Comparison of ENCODE assay signal across 9 mouse cellular contexts in genomic region chr3:107932128-107932527, GRCm38 (mm10). TPM values are rescaled to one million over a fixed set of nuclear protein-coding genes. Genes with fewer than 3 reads are reported as not detected.
DNase-seq lines count a peak whose midpoint lies in the region; ATAC-seq and TF ChIP-seq lines count a peak whose summit lies in the region.
"Had no signal": no experiment of that assay in that cellular context is flagged by ENCODE, and none has a peak within 500 bp of the region (broad histone marks: within the 10 kb centered on the region; RNA-seq: fewer than 3 reads in every experiment).

No protein-coding gene starts in this region.

- no peak overlapping the region for H3K4me3 ChIP-seq in hindbrain, embryonic 10.5 days
- no peak overlapping the region for H3K4me3 ChIP-seq in hindbrain, embryonic 14.5 days (replicated peaks; ENCODE audit: low read length)
- no peak overlapping the region for H3K4me3 ChIP-seq in forebrain, embryonic 12.5 days (replicated peaks)
- no peak overlapping the region for H3K4me3 ChIP-seq in hindbrain, postnatal 0 days (ENCODE audit: low read length)
- H3K4me3 ChIP-seq in midbrain, embryonic 16.5 days (ENCODE audit: low read depth, low read length), result no peak overlapping the region

- H3K27me3 ChIP-seq in hindbrain, embryonic 10.5 days (ENCODE audit: insufficient read depth, poor library complexity, severe bottlenecking), result no peaks in the 10 kb centered on the region
- no peaks in the 10 kb centered on the region for H3K27me3 ChIP-seq in hindbrain, embryonic 14.5 days (ENCODE audit: control insufficient read depth, insufficient read depth, low read length)
- peaks cover 4% of the 10 kb centered on the region; the same call in 1 of the 2 replicates for H3K27me3 ChIP-seq in forebrain, embryonic 12.5 days
- no peaks in the 10 kb centered on the region for H3K27me3 ChIP-seq in hindbrain, postnatal 0 days (ENCODE audit: insufficient read depth, low read length)
- H3K27me3 ChIP-seq in midbrain, embryonic 16.5 days (ENCODE audit: control insufficient read depth, insufficient read depth, low read depth, low read length), result no peaks in the 10 kb centered on the region

- H3K36me3 ChIP-seq in hindbrain, embryonic 10.5 days, result no peaks in the 10 kb centered on the region
- H3K36me3 ChIP-seq in hindbrain, embryonic 14.5 days (replicated peaks; ENCODE audit: control insufficient read depth, insufficient read depth), result no peaks in the 10 kb centered on the region
- H3K36me3 ChIP-seq in forebrain, embryonic 12.5 days (replicated peaks), result no peaks in the 10 kb centered on the region
- no peaks in the 10 kb centered on the region for H3K36me3 ChIP-seq in hindbrain, postnatal 0 days (ENCODE audit: insufficient read depth, low read length)
- H3K36me3 ChIP-seq in midbrain, embryonic 16.5 days (ENCODE audit: control insufficient read depth, insufficient read depth, low read length), result no peaks in the 10 kb centered on the region

- 87% methylated on average over 6 of the region's 6 CpGs for WGBS in hindbrain, embryonic 10.5 days
- 61% methylated on average over 6 of the region's 6 CpGs for WGBS in hindbrain, embryonic 14.5 days
- WGBS in forebrain, embryonic 12.5 days, result 75% methylated on average over 6 of the region's 6 CpGs
- 49% methylated on average over 6 of the region's 6 CpGs for WGBS in hindbrain, postnatal 0 days
- WGBS in midbrain, embryonic 16.5 days, result 71% methylated on average over 6 of the region's 6 CpGs

- peaks cover 33% of the 10 kb centered on the region for H3K4me1 ChIP-seq in hindbrain, embryonic 10.5 days (replicated peaks)
- peaks cover 13% of the 10 kb centered on the region; the same call in 1 of the 2 replicates for H3K4me1 ChIP-seq in hindbrain, embryonic 14.5 days (replicated peaks; ENCODE audit: control insufficient read depth, insufficient read depth, low read length)
- H3K4me1 ChIP-seq in forebrain, embryonic 12.5 days, result peaks cover 16% of the 10 kb centered on the region; the same call in 1 of the 2 replicates
- peaks cover 5% of the 10 kb centered on the region; the same call in 1 of the 2 replicates for H3K4me1 ChIP-seq in hindbrain, postnatal 0 days (ENCODE audit: insufficient read depth, low read length)
- peaks cover 12% of the 10 kb centered on the region for H3K4me1 ChIP-seq in midbrain, embryonic 16.5 days (ENCODE audit: control insufficient read depth, insufficient read depth, low read length)

- no peak for TF ChIP-seq CTCF in hindbrain, postnatal 0 days (IDR thresholded peaks at IDR 0.05; ENCODE audit: low read depth)

- DNase-seq in hindbrain, embryonic 10.5 days (ENCODE audit: low spot score), result no peak
- no peak for DNase-seq in hindbrain, embryonic 14.5 days (ENCODE audit: low spot score)
- DNase-seq in hindbrain, postnatal 0 days (ENCODE audit: low spot score), result no peak
- no peak for DNase-seq in urinary bladder, postnatal 14 days (ENCODE audit: low spot score)
- DNase-seq in adrenal gland, postnatal 4 days (ENCODE audit: low spot score in 2 of 2), result no peak

- no peak for ATAC-seq in hindbrain, embryonic 14.5 days (ENCODE audit: low FRiP score)
- ATAC-seq in forebrain, embryonic 12.5 days (ENCODE audit: low FRiP score), result peak; percentile 15
- no peak for ATAC-seq in hindbrain, postnatal 0 days
- peak; percentile 8; the same call in 1 of the 2 replicates for ATAC-seq in midbrain, embryonic 16.5 days

- H3K9ac ChIP-seq in hindbrain, embryonic 14.5 days, result no peak overlapping the region
- no peak overlapping the region for H3K9ac ChIP-seq in forebrain, embryonic 12.5 days
- H3K9ac ChIP-seq in hindbrain, postnatal 0 days (replicated peaks; ENCODE audit: low read length), result no peak overlapping the region
- no peak overlapping the region for H3K9ac ChIP-seq in midbrain, embryonic 16.5 days (ENCODE audit: low read depth, low read length)

- peak overlapping the region; percentile 23; the same call in 1 of the 2 replicates for H3K27ac ChIP-seq in hindbrain, embryonic 10.5 days
- no peak overlapping the region for H3K27ac ChIP-seq in hindbrain, embryonic 14.5 days
- no peak overlapping the region for H3K27ac ChIP-seq in forebrain, embryonic 12.5 days
- peak overlapping the region; percentile 78 for H3K27ac ChIP-seq in hindbrain, postnatal 0 days
- H3K27ac ChIP-seq in midbrain, embryonic 16.5 days (ENCODE audit: low read length), result peak overlapping the region; percentile 18; the same call in 1 of the 2 replicates

- H3K9me3 ChIP-seq in hindbrain, embryonic 10.5 days, result no peaks in the 10 kb centered on the region
- H3K9me3 ChIP-seq in hindbrain, embryonic 14.5 days (ENCODE audit: control insufficient read depth, low read length), result no peaks in the 10 kb centered on the region
- no peaks in the 10 kb centered on the region for H3K9me3 ChIP-seq in forebrain, embryonic 12.5 days
- no peaks in the 10 kb centered on the region for H3K9me3 ChIP-seq in hindbrain, postnatal 0 days (ENCODE audit: low read length)
- H3K9me3 ChIP-seq in midbrain, embryonic 16.5 days (replicated peaks; ENCODE audit: control insufficient read depth, low read length, poor library complexity, severe bottlenecking), result no peaks in the 10 kb centered on the region

- H3K4me2 ChIP-seq in hindbrain, embryonic 14.5 days (replicated peaks), result no peak overlapping the region
- H3K4me2 ChIP-seq in forebrain, embryonic 12.5 days, result no peak overlapping the region
- H3K4me2 ChIP-seq in hindbrain, postnatal 0 days (ENCODE audit: low read depth, low read length), result no peak overlapping the region
- no peak overlapping the region for H3K4me2 ChIP-seq in midbrain, embryonic 16.5 days (ENCODE audit: low read length)

RNA-seq across cellular contexts. Expression of gene Gstm7, which starts 0.5 kb away (rescaled TPM):
- polyA plus RNA-seq in hindbrain, embryonic 10.5 days (2016; fragmentation: Nextera tagmentation; extraction: Ambion mirVana), result 19.3 and 49.5 TPM in 2 replicates
- polyA plus RNA-seq in hindbrain, embryonic 14.5 days (2014; fragmentation: Nextera tagmentation; extraction: Ambion mirVana), result 45.8 and 54.6 TPM in 2 replicates
- polyA plus RNA-seq in forebrain, embryonic 12.5 days (2016; fragmentation: Nextera tagmentation; extraction: Ambion mirVana), result 63.8 and 66.8 TPM in 2 replicates
- total RNA-seq in hindbrain, postnatal 0 days (2014; rRNA removed), result 29.8 and 41.1 TPM in 2 replicates
- polyA plus RNA-seq in hindbrain, postnatal 0 days (2015; fragmentation: Nextera tagmentation; extraction: Ambion mirVana), result 39.0 and 39.7 TPM in 2 replicates
- 44.7 and 62.2 TPM in 2 replicates for polyA plus RNA-seq in midbrain, embryonic 16.5 days (2015; fragmentation: Nextera tagmentation; extraction: Ambion mirVana)
- 10 to 100 TPM; 68.4 to 78.5 TPM for total RNA-seq in adrenal gland, postnatal 4 days (2021)

RNA-seq across cellular contexts. Expression of gene Gstm6, which starts 11.4 kb away (rescaled TPM):
- 10.8 and 10.9 TPM in 2 replicates for polyA plus RNA-seq in hindbrain, embryonic 10.5 days (2016; fragmentation: Nextera tagmentation; extraction: Ambion mirVana)
- 8.1 and 9.3 TPM in 2 replicates for polyA plus RNA-seq in hindbrain, embryonic 14.5 days (2014; fragmentation: Nextera tagmentation; extraction: Ambion mirVana)
- 10.7 and 12.0 TPM in 2 replicates for polyA plus RNA-seq in forebrain, embryonic 12.5 days (2016; fragmentation: Nextera tagmentation; extraction: Ambion mirVana)
- 8.7 and 18.9 TPM in 2 replicates for total RNA-seq in hindbrain, postnatal 0 days (2014; rRNA removed)
- 12.6 and 15.5 TPM in 2 replicates for polyA plus RNA-seq in hindbrain, postnatal 0 days (2015; fragmentation: Nextera tagmentation; extraction: Ambion mirVana)
- polyA plus RNA-seq in midbrain, embryonic 16.5 days (2015; fragmentation: Nextera tagmentation; extraction: Ambion mirVana), result 21.2 and 23.2 TPM in 2 replicates
- total RNA-seq in adrenal gland, postnatal 4 days (2021), result 10 to 100 TPM in 1 of 2 experiments, 1 to 10 TPM in 1; 9.0 to 11.0 TPM

RNA-seq across cellular contexts. Expression of gene Gstm5, which starts 36.5 kb away (rescaled TPM):
- polyA plus RNA-seq in hindbrain, embryonic 10.5 days (2016; fragmentation: Nextera tagmentation; extraction: Ambion mirVana), result 219 and 233 TPM in 2 replicates
- polyA plus RNA-seq in hindbrain, embryonic 14.5 days (2014; fragmentation: Nextera tagmentation; extraction: Ambion mirVana), result 255 and 259 TPM in 2 replicates
- polyA plus RNA-seq in forebrain, embryonic 12.5 days (2016; fragmentation: Nextera tagmentation; extraction: Ambion mirVana), result 225 and 230 TPM in 2 replicates
- total RNA-seq in hindbrain, postnatal 0 days (2014; rRNA removed), result 164 and 179 TPM in 2 replicates
- 383 and 384 TPM in 2 replicates for polyA plus RNA-seq in hindbrain, postnatal 0 days (2015; fragmentation: Nextera tagmentation; extraction: Ambion mirVana)
- polyA plus RNA-seq in midbrain, embryonic 16.5 days (2015; fragmentation: Nextera tagmentation; extraction: Ambion mirVana), result 225 and 239 TPM in 2 replicates
- total RNA-seq in adrenal gland, postnatal 4 days (2021), result 10 to 100 TPM; 39.7 to 41.1 TPM

RNA-seq across cellular contexts. Expression of gene Gstm3, which starts 37.0 kb away (rescaled TPM):
- polyA plus RNA-seq in hindbrain, embryonic 10.5 days (2016; fragmentation: Nextera tagmentation; extraction: Ambion mirVana), result not detected in 2 replicates
- not detected in 2 replicates for polyA plus RNA-seq in hindbrain, embryonic 14.5 days (2014; fragmentation: Nextera tagmentation; extraction: Ambion mirVana)
- polyA plus RNA-seq in forebrain, embryonic 12.5 days (2016; fragmentation: Nextera tagmentation; extraction: Ambion mirVana), result not detected in 2 replicates
- total RNA-seq in hindbrain, postnatal 0 days (2014; rRNA removed), result not detected in 2 replicates
- polyA plus RNA-seq in hindbrain, postnatal 0 days (2015; fragmentation: Nextera tagmentation; extraction: Ambion mirVana), result 0.15 TPM in 1 of 2 replicates, not detected in the other
- not detected in 2 replicates for polyA plus RNA-seq in midbrain, embryonic 16.5 days (2015; fragmentation: Nextera tagmentation; extraction: Ambion mirVana)
- under 1 TPM in 1 of 2 experiments, not detected in 1; 0.31 TPM for total RNA-seq in adrenal gland, postnatal 4 days (2021)
- total RNA-seq: ES-E14; gastrocnemius, postnatal 10 days had no signal

RNA-seq across cellular contexts. Expression of gene Gstm2, which starts 54.1 kb away (rescaled TPM):
- polyA plus RNA-seq in hindbrain, embryonic 10.5 days (2016; fragmentation: Nextera tagmentation; extraction: Ambion mirVana), result 20.7 and 25.7 TPM in 2 replicates
- 7.9 and 8.4 TPM in 2 replicates for polyA plus RNA-seq in hindbrain, embryonic 14.5 days (2014; fragmentation: Nextera tagmentation; extraction: Ambion mirVana)
- polyA plus RNA-seq in forebrain, embryonic 12.5 days (2016; fragmentation: Nextera tagmentation; extraction: Ambion mirVana), result 7.2 and 9.3 TPM in 2 replicates
- 5.3 and 6.1 TPM in 2 replicates for total RNA-seq in hindbrain, postnatal 0 days (2014; rRNA removed)
- 18.7 and 20.0 TPM in 2 replicates for polyA plus RNA-seq in hindbrain, postnatal 0 days (2015; fragmentation: Nextera tagmentation; extraction: Ambion mirVana)
- 6.5 and 7.7 TPM in 2 replicates for polyA plus RNA-seq in midbrain, embryonic 16.5 days (2015; fragmentation: Nextera tagmentation; extraction: Ambion mirVana)
- total RNA-seq in adrenal gland, postnatal 4 days (2021), result 100 to 1,000 TPM; 134 to 153 TPM

Comparison
In these comparisons a context has a peak if more than half of its experiments do, and no peak if none do; other contexts are left out.
1. H3K27ac ChIP-seq: peak in hindbrain, embryonic 10.5 days (single experiment), hindbrain, postnatal 0 days (single experiment) and midbrain, embryonic 16.5 days (single experiment); none in hindbrain, embryonic 14.5 days (single experiment) and forebrain, embryonic 12.5 days (single experiment).
2. ATAC-seq: peak in forebrain, embryonic 12.5 days (single experiment) and midbrain, embryonic 16.5 days (single experiment); none in hindbrain, embryonic 14.5 days (single experiment) and hindbrain, postnatal 0 days (single experiment).